Mouse (Mus musculus): ENCODE measurements around the gene Cops7a.

Cops7a gene

GRCm38 (mm10) chr6:124919695-124920317 lies 45.5 kb downstream of the Cops7a start, which contains the start of gene Ptms:
Gene Ptms, minus strand, starts transcription at chr6:124920103.
- in situ Hi-C loops (cut with MboI, MseI), result loop anchor here (10.0 kb wide), 1 partner anchor 565 kb away; no protein-coding TSS in a partner anchor

- in situ Hi-C loops (cut with MboI, MseI), result loop anchor here (10.0 kb wide), 1 partner anchor 566 kb away; no protein-coding TSS in a partner anchor
These were observed 46.3 kb downstream of the Cops7a start for GRCm38 (mm10) chr6:124918890-124919627.

- in situ Hi-C loops (cut with MboI, MseI), result loop anchor here (10.0 kb wide), 1 partner anchor 566 kb away; no protein-coding TSS in a partner anchor
These were observed 47.0 kb downstream of the Cops7a start for GRCm38 (mm10) chr6:124918331-124918690.

- in situ Hi-C loops (cut with MboI, MseI), result loop anchor here (10.0 kb wide), 1 partner anchor 567 kb away; no protein-coding TSS in a partner anchor
These were observed 47.6 kb downstream of the Cops7a start for GRCm38 (mm10) chr6:124917518-124918330.

- in situ Hi-C loops (cut with MboI, MseI), result loop anchor here (10.0 kb wide), 1 partner anchor 568 kb away; no protein-coding TSS in a partner anchor
These were observed 48.4 kb downstream of the Cops7a start for GRCm38 (mm10) chr6:124916695-124917517.

GRCm38 (mm10) chr6:124915942-124916694 lies 49.2 kb downstream of the Cops7a start:
- in situ Hi-C loops (cut with MboI, MseI), result loop anchor here (10.0 kb wide), 1 partner anchor 569 kb away; no protein-coding TSS in a partner anchor

GRCm38 (mm10) chr6:124915160-124915941 lies 50.0 kb downstream of the Cops7a start:
- in situ Hi-C loops (cut with MboI, MseI), result loop anchor here (10.0 kb wide), 1 partner anchor 569 kb away; no protein-coding TSS in a partner anchor

GRCm38 (mm10) chr6:124914511-124914910 lies 50.8 kb downstream of the Cops7a start:
- in situ Hi-C loops (cut with MboI, MseI), result loop anchor here (10.0 kb wide), 1 partner anchor 570 kb away; no protein-coding TSS in a partner anchor

GRCm38 (mm10) chr6:124913721-124914285 lies 51.5 kb downstream of the Cops7a start:
- in situ Hi-C loops (cut with MboI, MseI), result loop anchor here (10.0 kb wide), 1 partner anchor 571 kb away; no protein-coding TSS in a partner anchor

- in situ Hi-C loops (cut with MboI, MseI), result loop anchor here (10.0 kb wide), 1 partner anchor 572 kb away; no protein-coding TSS in a partner anchor
These were observed 52.1 kb downstream of the Cops7a start for GRCm38 (mm10) chr6:124913214-124913613.

GRCm38 (mm10) chr6:124911533-124912218 lies 53.7 kb downstream of the Cops7a start, which contains the start of gene Lag3:
Gene Lag3, minus strand, starts transcription at chr6:124911705.
- in situ Hi-C loops (cut with MboI, MseI), result loop anchor here (10.0 kb wide), 1 partner anchor 573 kb away; no protein-coding TSS in a partner anchor

- in situ Hi-C loops (cut with MboI, MseI), result loop anchor here (10.0 kb wide), 1 partner anchor 575 kb away; no protein-coding TSS in a partner anchor
These were observed 55.3 kb downstream of the Cops7a start for GRCm38 (mm10) chr6:124910032-124910431.

Measured in T-helper 2 cell (primary cell).